Mouse (Mus musculus) kidney, adult 2 months (tissue): ENCODE data around the gene Cpne5.

Experiments
- CTCF ChIP-seq: fragments of 200-500 bp; conservative IDR thresholded peaks from 2 replicates; pipeline ENCODE4 v1.5.1; 2011; ENCODE audit warnings: low read depth, mild to moderate bottlenecking, control low read depth, low read length, moderate library complexity, mixed read lengths; ENCODE audit not compliant: insufficient read depth, insufficient read length
- POLR2A ChIP-seq: fragments of 200-500 bp; IDR thresholded peaks from one replicate; pipeline ENCODE4 v1.6.1; 2011; ENCODE audit warnings: low read depth, low read length, control low read depth

DNA sequence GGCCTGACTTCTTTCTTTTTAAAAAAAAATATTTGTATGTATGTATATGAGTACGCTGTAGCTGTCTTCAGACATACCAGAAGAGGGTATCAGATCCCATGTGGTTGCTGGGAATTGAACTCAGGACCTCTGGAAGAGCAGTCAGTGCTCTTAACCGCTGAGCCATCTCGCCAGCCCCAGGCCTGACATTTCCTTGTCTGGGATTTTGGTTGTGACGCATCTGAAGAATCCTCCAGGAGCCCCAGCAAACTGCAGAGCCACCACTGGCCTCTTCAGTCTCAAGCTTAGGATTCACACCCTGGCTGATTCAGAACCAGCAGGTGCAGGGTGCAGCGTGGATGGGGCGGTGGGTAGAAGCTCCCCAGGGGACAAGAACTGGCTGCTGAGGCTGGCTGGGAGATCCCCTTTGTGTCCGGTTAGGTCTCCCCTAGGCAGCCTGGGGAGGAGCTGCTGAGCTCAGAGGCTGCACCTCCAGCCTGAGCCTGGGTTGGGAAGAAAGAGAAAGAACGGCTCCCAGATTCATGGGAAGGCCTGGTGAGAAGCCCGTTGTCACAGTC lies 59.4 kb downstream of the Cpne5 start:
- TF ChIP-seq POLR2A, result no peak
- no peak for TF ChIP-seq CTCF
